Mouse (Mus musculus): ENCODE measurements at regions not wholly inside any gene's neighbourhood (a gene's known extent, or its start where the extent isn't known, plus 50 kb on each side); places are given as distances from the start of the nearest gene placed in this dataset.
"Not testable (repeated sequence)": the region's sequence is repeated elsewhere in the genome, so short reads cannot be mapped to it uniquely, and the experiment has no call there.

- DNase-seq (ENCODE audit: low spot score) = no peak
Measured at GRCm38 (mm10) chr10:11515144-11515543, 171.9 kb downstream of the Epm2a start.

DNA sequence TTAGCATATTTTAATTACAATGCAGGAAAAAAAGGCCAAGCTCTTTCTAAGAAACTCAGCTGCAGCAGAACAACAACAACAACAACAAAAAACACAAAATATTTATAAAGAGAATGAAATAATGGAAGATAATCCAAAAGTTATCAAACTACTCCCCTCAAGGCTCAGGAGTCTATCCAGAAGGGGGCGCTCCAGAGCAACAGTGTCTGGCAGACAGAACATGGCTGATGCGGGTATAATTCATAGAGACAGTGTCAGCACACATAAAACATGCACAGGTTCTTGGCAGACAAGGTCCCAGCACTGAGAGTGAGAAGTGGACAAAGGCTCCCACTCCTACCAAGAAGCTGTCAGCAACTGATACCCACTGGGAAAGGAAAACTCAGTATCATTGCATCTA lies 173.9 kb downstream of the Epm2a start:
- DNase-seq (ENCODE audit: low spot score) = no peak

- no peak for DNase-seq (ENCODE audit: low spot score)
Measured at GRCm38 (mm10) chr10:11531343-11531742, 188.1 kb downstream of the Epm2a start.

GRCm38 (mm10) chr10:11555376-11555775 lies 212.2 kb downstream of the Epm2a start:
- DNase-seq (ENCODE audit: low spot score) = not testable (repeated sequence)

- DNase-seq (ENCODE audit: low spot score) = no peak
Measured at GRCm38 (mm10) chr10:11570523-11571055, 227.4 kb downstream of the Epm2a start.

GRCm38 (mm10) chr10:11608451-11608850 lies 265.2 kb downstream of the Epm2a start:
- DNase-seq (ENCODE audit: low spot score) = no peak

DNA sequence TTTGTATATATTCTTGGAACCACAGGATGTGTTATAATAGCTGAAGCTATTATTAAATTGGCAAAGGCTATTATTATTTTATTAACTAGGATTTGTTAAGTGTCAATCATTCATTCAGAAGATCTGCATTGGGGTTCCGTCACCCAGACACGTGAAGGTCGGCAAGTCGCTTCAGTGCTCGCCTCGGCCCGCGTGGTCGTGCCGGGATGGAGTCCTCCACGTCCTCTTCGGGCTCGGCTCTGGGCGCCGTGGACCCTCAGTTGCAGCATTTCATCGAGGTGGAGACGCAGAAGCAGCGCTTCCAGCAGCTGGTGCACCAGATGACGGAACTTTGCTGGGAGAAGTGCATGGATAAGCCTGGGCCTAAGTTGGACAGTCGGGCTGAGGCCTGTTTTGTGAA lies 265.9 kb downstream of the Epm2a start:
- DNase-seq (ENCODE audit: low spot score) = not testable (repeated sequence)

DNA sequence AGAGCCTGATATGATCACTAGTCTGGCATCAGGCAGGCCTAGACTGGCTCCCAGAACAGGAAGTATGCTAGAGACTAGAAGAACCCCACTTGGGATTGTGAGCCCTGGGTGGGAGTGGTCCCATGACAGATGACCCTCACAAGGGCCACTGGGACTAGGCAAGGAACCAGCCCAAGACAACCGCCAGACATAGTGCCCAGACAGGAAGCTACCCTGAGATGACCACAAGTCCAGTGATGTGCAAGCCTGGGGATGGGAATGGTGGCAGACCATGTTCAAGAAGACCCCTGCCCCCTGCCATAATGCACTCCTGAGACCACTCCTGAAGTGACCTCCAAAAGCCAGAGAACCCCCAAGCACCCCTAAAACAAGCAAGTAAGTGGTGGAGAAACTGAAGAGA lies 304.9 kb downstream of the Epm2a start:
- DNase-seq (ENCODE audit: low spot score) = no peak

DNA sequence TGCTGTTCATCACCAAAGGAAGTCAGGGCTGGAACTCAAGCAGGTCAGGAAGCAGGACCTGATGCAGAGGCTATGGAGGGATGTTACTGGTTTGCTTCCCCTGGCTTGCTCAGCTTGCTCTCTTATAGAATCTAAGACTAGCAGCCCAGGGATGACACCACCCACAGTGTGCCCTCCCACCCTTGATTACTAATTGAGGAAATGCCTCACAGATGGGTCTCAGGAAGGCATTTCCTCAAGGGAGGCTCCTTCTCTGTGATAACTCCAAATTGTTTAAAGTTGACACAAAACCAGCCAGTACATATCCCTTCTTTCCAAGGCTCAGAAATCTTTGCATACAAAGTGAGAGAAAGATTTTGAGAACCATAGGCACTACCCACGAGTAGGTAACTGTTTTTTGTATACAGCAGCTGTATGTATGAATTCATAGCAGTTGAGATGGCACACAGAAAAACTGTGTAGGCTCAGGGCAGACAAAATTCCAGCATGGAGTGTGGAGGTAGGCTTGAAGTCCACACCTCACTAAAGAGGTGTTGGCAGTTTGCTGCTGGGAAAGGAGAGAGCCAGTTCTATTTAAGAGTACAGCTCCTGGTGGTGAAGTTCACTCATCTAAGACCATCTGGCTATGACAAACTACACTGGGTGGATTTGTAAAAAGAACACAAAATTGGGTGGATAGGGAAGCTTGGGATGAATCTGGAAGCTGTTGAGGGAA lies 317.0 kb downstream of the Epm2a start:
- no peak for DNase-seq (ENCODE audit: low spot score)

DNA sequence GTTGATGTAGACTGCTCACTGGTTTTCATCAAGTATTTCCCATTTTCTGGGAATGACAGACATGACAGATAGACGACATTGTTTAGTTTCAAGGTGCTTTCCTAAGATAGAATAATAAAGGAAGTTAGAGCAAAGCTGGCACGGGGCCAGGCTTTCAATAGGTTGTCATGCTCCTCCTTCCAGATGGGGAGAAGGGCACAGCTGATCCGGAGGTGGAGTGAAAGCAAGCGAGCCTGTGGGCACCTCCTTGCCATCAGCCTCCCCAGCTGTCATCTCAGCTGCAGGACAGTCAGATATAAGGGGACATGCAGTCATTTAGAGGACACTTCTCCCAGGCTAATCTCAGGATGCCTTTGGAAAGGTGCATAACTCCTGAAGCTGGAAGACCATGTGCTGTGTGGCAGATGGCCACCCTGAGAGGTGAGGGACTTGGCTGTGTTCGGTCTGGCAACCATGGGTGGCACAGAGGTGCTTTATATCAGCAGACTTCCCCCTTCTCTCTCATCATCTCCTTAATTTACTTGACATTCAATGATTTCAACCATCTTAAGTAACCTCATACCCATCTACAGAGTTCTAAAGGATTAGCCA lies 318.6 kb downstream of the Epm2a start:
- DNase-seq (ENCODE audit: low spot score) = no peak

- DNase-seq (ENCODE audit: low spot score) = no peak
Measured at GRCm38 (mm10) chr10:11709742-11710141, 366.5 kb downstream of the Epm2a start.

DNA sequence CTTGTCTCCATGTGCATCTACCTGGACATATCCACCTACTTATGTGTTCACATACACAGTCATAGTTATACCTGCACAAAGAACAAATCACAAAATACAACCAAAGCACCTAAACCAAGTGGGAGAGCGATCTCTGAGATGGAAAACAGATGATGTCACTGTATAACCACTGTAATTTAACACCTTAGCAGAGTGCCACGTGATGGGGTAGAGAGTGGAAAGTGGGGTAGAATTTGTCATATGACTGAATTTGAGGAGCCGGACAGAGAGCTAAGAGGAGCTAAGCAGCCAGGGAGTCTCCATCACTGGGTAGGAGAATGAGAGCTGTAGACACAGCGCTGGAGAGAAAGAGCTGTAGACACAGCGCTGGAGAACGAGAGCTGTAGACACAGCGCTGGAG lies 381.6 kb downstream of the Epm2a start:
- DNase-seq (ENCODE audit: low spot score) = no peak

- no peak for DNase-seq (ENCODE audit: low spot score)
Measured at GRCm38 (mm10) chr10:11729536-11729935, 386.3 kb downstream of the Epm2a start.

DNA sequence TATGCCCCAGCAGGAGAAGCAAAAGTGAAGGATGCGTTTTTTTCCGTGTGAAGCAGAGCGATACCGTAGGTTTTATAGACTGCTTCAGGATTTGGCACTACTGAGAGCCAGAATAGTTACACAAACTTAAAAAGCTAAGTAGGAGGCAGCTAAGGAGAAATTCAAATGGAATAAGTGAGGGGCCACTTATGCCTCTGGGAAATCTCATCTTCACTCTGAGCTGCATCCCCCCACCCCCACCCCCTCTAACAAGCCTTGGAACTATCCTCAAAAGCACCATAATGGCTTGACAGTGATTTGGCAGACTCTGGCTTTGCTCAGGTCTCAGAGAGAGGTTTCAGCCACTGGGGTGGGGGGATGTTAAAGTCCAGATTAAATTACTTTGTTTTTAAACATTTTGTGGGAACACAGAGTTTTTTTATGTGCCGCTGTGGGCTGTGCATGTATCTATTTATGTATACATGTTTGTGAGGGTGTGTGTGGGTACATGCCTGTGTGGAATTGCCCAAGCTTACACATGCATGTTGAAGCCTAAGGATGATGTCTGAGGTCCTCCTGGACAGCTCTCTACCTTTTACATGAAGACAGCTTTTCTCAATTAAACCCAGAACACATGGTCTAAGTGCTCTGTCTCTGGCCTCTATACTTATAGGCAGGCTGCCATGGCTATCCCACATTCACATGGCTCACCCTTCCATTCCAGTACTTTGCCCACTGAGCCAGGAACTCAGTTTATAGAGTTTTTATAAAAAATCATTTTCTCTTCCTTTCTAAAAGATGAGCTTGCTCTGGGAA lies 396.6 kb downstream of the Epm2a start:
- no peak for DNase-seq (ENCODE audit: low spot score)

DNA sequence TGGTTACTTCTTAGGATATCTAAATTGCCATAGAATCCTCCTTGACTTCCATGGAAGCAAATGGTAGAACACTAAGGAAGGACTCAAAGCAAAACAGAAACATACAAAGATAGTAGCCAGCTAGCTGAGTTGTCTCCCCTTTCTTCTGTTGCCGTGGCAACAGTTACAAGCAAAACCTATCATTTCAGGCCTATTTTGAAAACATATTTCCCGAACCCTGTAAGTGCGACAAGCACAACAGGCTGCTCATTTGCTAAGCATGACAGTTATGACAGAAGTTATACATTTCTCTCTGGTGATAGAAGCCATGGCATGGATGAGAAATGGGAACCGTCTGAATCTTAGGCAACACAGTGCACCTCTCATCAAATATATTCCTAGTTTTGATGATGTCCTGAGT lies 402.4 kb downstream of the Epm2a start:
- no peak for DNase-seq (ENCODE audit: low spot score)

- DNase-seq (ENCODE audit: low spot score) = no peak
Measured at GRCm38 (mm10) chr10:11746959-11747358, 403.8 kb downstream of the Epm2a start.

GRCm38 (mm10) chr10:11755105-11755730 lies 412.0 kb downstream of the Epm2a start:
- DNase-seq (ENCODE audit: low spot score) = no peak

DNA sequence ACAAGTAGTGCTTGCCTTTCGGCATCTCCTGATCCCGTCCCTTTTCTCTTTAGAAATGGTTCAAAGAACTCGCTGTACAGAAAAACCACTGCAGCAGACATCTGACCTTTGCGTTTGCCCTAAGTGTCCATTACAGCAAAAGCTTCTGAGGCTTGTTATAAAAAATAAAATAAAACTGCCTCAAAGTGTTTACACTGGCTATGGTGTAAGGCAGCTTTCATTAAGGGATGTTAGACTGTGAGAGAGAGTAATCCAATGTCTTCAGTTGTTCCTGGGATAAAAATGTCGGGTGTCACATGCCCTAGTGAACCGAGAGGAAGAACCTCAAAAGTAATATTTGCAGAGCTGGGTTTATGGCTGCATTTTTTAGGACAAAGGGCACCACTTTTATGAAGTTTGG lies 434.7 kb downstream of the Epm2a start:
- no peak for DNase-seq (ENCODE audit: low spot score)

DNA sequence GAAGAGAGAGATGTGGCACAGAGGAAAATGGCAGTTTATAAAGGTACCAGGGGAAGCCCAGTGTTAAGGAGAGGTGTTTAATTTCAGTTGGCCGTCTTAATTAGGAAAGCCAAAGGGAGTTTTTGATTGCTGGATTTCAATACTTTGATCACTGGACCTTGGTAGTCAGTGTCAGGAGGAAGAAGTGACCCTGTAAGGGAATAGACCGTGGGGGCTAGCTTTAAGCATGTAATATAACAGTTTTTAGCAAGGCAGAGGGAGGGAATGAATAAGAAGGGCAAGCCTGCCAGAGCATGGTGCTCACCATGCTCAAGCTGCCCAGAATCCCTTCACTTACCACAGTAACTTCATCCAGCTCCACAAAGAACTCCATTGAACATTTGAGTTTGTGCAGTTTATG lies 437.1 kb downstream of the Epm2a start:
- no peak for DNase-seq (ENCODE audit: low spot score)

GRCm38 (mm10) chr10:11787240-11787639 lies 444.0 kb downstream of the Epm2a start:
- no peak for DNase-seq (ENCODE audit: low spot score)

GRCm38 (mm10) chr10:11799510-11799909 lies 456.3 kb downstream of the Epm2a start:
- DNase-seq (ENCODE audit: low spot score) = no peak

All from ovary, postnatal 10 days (tissue).